Mouse (Mus musculus): Measurements from ENCODE around the gene Pidd1. TPM values are rescaled to one million over a fixed set of nuclear protein-coding genes. Genes with fewer than 3 reads are reported as not detected.

Pidd1 gene
- total RNA-seq, 1 experiment from 2014 or later = 3.5 TPM

DNA sequence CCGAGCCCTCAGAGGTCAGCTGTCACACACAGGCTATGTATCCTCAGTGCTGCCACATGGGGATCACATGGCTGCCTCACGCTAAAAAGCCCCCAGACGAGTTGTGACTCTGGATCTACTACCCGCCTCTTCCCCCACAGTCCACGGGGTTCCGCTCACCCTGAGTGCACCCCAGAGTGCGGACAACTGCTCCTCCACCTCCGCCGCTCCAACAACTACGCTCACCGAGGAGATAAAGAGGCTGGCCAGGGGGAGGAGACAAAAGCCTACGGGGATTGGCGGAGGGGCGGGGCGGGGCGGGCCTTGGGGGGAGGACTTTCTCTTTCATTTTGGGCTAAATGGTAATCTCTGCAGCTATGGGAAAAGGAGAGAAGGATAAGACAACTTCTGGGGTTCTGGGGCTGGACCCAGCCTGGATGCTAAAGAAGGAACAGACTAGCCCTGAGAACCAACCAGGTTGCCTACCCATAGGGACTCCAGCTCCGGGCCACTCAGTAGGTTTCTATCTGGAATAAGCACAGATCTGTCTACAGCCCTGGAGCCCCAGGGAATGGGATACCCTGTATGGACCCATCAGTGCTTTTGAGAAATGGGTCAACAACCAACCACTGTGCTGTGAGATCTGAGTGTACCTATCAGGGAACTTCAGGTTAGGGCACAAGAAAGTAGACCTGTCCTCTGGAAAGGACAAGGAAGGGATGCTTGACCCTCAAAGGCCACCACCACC lies 8.5 kb downstream of the Pidd1 start:
- peak; percentile 85 for DNase-seq

DNA sequence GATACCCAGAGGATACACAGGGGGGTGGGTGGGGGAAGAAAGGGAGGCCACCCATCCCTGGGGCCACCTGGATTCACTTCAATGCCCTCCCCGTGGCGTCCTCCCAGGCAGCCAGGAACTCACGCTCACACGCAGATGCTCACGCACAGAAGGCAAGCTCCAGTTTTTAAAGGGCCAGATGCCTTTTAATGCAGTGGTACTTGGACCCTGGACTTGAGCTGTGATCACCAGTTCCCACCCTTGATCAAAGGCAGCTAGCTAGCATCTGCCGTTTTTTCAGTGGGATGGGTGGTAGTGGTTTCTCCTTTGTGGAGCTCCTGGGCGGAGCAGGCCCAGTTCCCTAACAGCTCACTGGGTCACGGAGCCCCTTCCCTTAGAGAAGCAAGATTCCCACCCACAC lies 9.4 kb downstream of the Pidd1 start:
- peak; percentile 72 for DNase-seq

DNA sequence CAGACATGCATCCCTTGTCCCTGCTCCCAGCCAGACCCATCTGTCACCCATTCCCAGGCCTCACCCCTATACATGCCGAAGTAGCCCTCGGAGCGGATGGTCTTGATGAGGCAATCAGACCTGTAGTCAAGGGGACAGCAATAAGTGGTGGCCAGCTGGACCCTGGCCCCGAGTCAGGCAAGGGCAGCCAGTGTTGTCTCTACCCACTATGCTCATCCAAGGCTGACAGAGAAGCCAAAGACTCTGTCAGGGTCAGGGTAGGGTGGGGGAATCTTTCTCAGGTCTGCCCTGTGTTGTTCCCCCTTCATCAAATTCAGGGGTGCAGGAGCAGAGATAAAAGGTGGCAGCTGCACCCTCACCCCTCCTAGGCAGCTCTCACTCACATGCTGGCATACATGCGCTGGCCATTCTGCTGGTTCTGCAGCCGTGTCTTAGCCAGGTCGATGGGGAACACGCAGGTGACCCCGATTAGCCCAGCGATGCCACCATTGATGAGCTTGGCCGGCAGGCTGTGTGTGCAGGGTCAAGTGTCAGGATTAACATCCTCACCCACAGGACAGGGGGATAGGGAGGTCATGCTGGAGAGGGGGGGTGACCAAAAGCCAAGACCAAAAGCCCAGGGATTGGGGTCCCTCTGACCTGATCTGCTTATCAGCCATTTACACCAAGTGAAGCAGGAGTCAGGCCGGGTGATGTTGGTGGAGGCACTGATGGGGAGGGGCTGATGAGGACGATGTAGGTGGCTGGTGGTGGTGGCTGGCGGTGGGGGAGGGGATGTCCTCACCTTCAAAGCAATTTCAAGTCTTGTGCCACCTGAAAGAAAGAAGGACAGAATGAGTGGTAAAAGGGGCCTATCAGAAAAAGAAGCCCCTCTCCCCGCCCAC lies 10.1 kb downstream of the Pidd1 start:
- DNase-seq = no peak

DNA sequence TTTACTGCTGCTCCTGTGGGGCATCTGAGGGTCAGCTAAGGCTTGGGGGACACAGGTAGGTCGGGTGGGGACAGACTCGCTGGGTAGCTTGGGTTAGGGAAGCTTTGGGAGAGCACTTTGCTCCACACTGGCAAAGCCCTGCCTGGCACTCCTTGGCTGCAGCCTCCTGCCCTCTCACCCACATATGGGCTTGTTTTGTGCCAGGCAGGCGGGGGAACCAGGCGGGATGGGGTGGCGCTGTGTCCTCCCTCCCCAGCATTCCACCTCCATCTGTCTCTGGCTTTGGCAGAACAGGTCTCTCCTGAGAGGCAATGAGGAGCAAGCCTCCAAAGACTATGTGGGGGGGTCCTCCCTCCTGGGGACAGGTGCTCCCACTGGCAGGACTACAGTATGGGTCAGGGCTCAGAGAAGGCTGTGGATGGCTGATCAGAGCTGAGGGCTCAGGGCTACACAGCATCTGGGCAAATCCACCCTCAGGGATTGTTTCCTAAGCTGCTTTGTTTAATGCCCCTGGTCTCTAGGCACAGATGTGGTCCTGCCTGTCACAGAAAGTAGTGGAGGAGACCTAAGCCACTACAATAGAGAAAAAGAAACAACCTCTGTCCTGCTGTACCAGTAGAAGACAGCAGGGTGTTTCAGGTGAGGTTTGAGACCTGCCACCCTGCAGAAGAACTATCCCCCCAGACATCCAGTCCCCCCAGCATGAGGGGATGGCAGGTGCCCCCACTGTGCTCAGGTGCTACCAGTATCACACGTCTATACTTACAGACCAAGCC lies 10.9 kb downstream of the Pidd1 start:
- DNase-seq = peak; percentile 82

DNA sequence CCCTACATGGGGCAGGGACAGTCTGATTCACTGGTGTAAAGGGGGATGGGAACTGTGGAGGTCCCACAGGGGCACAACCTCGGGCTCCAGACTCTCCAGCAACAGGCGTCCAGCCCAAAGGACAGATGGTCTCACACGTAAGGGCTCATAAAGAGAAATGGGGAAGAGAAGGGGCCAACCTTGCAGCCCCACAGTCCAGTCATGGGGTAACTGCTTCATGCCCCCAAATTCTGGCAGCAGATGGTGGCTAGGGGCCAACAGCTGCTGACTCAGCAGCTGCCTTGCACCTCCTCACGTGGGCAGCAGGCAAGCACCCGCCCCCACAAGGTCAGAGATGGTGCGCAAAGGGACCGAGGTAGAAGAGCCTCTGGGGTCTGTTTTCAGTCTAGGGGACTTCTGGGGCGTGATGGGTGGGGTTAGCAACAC lies 11.6 kb downstream of the Pidd1 start:
- peak; percentile 90 for DNase-seq

DNA sequence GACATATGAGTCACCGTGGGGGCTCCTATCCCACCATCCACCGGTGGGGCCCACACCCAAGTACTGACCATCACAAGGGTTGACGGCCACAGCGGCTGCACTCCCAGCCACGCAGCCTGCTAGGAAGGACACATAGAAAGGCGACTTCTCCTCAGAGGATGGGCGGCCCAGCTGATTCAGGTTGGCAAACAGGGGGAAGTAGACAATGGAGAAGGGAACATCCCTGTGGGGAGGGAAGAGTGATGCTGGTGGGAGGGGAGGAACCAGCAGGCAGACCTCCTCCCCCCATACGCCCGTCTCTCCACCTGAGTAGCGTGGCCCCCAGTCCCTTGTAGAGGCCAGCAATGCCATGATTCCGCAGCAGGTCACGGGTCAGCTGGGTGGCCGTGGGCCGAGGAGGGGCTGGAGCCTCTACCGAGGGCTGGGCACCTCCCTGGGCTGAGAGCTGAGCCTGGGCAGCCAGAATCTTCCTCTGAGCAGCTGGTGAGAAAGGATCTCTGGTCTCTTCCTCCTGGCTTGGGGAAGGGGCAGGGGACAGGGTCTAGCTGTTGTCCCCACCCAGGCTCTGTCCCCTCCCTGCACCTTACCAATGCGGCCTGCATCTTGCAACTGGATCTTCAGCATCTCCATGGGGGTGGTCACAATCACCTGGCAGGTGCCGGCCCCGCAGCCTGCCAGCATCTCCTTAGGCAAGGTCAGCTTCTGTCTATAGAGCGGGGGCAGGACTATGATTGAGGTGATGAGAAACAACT lies 12.2 kb downstream of the Pidd1 start:
- DNase-seq = no peak

DNA sequence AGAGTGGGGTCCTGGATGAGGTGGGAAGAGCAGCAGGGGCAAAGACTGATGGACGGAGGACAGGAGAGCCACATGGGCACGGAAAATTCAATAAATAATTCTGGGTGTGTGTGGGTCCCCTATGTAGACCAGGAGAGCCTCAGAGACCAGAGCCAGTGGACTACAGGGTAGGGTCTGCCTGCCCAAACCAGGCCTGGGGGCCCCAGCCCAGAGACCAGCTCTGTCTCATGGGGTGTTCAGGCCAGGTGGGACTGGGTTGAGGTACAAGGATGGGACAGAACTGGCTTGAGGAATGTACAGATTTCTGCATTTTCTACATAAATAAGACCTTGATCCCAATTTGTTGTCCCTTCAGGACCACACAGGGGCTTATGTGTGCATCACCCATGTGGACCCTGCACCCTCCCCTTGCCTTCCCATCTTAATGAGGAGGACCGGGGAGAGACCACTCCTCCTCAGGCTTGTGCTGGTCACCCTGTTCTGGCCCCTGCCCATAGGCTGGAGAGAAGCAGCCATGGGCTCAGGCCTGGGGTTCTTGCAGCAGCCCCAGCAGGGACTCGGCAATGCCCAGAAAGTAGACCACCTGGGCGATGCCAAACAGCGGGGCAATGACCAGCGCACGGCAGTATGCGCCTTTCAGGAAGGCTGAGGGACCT lies 13.1 kb downstream of the Pidd1 start:
- no peak for DNase-seq

DNA sequence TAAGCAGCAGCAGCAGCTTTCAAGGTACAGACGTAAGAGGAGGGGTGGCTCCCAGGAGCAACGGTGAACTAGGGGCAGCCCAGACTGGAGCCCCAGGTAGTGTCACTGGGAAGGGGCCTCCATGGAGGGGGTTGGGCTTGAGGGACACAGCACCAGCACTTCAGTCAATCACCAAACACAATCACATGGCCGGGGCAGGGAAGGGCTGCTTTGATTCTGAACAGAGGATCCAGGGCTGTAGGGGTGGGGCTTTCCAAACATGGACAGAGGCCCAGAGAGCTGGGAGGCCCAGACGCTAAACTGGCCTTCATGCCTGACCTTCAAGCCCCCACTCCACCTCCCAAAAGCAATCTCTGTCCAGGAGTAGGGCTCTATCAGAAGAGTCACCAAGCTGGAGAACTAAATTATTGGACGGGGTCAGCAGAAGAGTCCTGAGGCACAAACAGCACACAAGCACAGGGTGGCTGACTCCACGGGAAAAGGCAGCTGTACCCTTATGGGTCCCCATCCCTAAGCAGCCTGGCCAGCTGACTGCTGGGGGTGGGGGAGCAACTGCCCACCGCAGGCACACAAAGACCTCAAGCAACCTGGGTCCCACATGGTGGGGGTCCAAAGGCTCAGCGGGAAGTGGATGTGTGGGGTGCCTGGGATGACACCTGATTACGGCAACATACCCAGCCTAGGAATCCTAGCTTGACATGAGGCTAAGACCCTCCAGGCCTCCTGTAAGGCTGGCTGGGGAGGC lies 13.8 kb downstream of the Pidd1 start:
- peak; percentile 69 for DNase-seq

DNA sequence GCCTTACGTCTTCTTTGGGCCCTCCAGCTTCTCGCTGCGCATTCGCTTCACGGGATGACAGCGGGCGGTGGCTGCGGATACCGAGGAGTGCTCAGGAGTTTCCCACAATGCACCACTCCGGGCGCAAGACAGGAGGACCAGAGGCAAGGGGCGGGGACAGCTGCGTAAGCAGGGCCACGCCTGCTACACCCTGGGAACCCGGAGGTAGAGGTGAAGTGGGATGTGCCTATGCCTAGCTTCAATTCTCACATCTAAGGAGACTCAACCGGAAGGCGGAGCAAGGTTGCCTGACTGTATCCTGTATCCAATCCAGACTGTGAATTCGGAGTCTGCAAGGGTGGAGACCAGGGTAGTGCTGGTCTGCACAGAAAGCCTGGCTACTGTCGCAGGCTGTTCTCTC lies 14.5 kb downstream of the Pidd1 start, which contains the start of gene Cend1:
Gene Cend1 (minus strand): TSS at position 182 of the 400 bp plus-strand sequence.
- peak; percentile 66 for DNase-seq

DNA sequence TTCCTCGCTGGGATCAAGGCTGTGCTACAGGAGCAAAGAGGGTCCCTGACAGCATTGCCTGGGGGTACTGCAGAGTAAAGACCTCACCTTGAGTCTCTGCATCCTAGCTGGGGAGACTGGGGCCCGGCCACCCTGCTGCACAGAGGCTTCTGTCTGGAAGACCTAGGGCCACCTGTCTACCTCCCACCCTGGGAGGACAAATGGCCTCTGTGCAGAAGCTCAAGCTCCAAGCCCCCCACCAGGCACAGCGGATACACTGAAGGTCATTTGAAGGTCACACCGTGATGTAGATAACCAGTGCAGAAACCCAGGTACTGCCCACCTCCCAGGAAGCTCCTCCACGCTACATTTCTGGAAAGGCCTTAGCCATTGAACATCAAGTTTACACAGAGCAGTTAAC lies 15.1 kb downstream of the Pidd1 start:
- DNase-seq = no peak

DNA sequence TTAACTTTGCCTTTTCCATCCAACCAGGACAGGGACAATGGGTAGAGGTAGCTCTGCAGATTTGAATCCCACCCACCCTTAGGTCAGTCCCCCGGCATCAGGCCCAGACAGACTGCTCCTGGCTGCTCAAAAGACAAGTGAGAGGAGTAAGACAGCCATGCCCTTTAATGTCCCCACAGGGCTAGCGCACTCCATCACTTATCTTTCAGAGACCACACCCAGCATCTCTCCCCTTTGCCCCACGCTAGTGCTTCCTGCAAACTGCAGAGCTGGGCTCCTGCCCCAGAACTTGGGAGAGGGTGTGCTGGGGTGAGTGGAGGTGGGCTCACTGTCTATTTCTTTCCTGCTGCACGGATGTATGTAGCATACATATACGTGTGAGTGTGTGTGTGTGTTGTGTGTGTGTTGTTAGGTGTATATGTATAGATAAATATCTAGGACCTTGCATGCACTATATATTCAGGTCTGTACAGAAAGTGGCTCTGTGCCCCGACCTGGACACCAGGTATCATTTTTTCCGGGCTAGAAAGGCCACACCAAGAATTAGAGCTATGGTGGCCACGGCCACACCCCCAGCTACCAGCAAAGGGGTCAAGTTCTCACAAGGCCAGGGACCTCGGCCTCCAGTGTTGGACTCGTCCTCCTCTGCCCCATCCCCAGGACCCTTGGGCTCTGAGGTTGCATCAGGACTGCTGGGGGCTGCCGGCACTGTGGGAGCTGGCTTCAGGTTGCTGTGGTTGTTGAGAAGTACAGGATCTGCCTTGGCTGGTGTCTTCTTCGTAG lies 16.7 kb downstream of the Pidd1 start:
- DNase-seq = no peak

DNA sequence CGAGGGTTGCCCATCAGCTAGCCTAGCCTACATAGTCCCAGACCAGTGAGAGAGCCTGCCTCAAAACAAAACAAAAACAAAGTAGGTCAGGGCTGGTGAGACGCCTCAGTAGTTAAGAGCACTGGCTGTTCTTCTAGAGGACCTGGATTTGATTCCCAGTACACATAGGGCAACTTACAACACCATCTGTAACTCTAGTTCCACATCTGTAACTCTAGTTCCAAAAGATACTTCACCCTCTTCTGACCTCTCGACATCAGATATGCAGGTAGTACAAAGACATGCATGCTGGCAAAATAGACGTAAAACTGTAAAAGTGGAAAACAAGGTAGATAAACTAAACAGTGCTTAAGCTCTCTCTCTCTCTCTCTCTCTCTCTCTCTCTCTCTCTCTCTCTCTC lies 20.0 kb downstream of the Pidd1 start:
- no peak for DNase-seq

DNA sequence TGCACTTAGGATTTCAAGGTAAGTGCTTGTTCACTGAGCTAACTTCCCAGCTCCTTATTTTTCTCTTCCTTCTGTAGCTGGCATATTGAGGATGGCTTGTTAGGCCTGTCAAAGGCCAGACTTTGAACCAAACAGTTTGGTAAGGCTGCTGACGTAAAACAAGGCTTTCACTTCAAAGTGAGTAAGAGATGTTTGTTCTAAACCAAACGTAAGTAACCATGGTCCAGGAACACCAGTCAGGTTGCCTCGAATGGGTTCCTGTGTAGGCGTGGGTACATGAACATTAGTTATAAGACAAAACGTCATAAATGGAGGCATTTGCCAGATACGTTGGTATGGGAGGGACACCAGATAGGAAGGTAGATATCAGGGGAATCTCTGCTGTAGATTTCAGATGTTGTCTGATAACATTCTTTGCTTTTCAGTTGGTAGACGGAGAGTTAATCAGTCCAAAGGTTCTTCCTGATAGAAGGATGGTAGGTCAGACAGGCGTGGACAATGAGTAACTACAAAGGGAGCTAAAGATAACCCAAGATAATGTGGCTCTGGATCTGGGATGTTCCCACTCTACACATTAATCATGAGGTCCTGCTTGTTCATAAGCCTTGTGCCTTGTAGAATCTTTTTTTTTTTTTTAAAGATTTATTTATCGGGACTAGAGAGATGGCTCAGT lies 23.7 kb downstream of the Pidd1 start:
- DNase-seq = no peak

DNA sequence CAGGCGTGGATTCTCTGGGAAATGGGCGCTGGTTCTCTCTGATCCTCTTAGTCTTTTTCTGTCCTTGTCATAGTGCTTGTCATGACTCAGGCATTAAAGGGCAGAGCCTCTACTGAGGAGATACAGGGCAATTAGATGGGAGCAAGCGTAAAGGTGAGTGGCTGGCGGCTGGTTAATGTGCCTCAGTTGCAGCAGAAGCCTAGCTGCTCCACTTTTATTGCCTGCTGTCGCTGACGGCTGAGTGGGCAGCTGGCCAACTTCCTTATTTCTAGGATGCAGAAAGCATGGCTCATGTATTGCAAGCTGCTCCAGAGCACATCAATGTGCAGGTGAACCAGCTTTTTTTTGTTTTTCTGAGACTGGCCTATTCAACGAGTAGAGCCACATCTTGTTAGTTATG lies 24.9 kb downstream of the Pidd1 start:
- DNase-seq = peak; percentile 50

DNA sequence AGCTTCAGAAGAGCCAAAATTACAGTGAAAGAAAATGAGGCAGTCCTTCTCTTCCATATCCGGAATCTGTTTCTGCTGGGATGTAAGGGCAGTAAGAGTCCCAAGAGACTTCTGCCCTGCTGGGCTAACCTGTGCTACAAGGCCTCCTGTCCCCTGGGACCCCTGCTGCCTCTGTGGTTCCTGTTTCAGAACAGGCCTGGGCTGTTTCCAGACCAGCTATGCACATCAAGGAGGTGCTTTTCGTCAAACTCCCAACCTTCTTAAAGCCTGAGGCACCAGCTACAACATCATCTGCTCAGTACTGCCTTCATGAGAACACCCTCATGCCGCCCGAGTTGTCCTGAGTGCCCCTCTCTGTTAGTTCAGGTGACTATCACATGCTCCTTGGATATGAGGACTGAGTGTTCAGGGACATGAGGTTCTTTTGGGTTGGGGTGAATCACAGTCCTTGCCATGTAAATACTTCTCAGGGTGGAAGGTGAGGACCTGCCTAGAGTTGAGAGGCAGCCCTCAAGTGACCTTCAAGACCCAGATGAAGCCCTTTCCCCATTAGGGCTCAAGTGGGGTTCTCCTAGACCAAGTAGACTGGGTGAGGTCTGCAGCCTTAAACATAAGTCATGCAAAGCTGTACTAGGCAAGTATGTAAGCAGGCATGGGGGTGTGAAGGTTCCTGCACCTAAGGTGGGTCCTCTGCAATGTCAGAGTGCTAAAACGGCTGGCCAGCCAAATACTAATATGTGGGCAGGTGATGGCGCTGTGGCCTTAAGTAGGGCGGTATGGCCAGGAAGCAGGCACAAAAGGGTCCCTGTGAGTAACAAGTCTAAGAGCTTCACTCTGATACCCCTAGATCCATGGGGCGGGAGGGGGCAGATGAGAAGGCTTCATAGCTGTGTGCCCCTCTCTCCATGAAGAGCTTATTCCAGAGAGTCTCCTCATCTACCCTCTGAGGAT lies 25.8 kb downstream of the Pidd1 start:
- no peak for DNase-seq

DNA sequence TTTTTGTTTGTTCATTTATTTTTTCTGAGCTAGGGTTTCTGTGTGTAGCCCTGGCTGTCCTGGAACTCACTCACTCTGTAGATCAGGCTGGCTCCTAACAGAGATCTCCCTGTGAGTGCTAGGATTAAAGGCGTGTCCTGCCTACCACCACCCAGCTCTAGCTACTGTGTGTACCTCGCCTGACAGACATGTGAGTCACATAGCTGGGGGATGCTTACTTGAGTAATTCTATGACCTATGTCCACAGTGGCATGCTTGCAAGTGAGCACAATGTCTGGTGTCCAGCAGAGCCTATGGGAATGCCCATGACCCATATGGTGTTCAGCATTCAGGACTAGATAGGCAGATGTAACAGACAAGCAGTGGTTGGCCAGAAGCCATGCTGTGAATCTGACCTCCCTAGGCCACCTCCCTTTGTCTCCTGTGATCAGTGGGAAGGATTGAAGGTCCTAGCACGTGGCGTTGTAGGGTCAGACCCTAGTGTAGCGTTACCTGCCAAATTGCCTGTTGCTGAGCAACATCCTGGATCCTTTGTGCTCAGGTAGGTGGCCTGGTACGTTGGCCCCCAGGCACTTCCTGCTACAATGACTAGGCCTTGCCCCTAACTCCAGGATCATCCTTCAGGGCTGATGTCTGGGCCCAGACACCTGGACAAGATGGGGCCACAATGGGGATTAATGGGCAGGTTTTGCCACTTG lies 27.5 kb downstream of the Pidd1 start:
- no peak for DNase-seq

Data from adrenal gland, postnatal 14 days (tissue).